Mouse (Mus musculus): ENCODE results near the gene Tmem259. TPM values are rescaled to one million over a fixed set of nuclear protein-coding genes. Genes with fewer than 3 reads are reported as not detected.
A peak's percentile ranks its signal among the peaks of the same experiment; 100 is the strongest.

The Tmem259 gene
- polyA plus RNA-seq, 1 experiment from 2014 or later, result 37.3 TPM

DNA sequence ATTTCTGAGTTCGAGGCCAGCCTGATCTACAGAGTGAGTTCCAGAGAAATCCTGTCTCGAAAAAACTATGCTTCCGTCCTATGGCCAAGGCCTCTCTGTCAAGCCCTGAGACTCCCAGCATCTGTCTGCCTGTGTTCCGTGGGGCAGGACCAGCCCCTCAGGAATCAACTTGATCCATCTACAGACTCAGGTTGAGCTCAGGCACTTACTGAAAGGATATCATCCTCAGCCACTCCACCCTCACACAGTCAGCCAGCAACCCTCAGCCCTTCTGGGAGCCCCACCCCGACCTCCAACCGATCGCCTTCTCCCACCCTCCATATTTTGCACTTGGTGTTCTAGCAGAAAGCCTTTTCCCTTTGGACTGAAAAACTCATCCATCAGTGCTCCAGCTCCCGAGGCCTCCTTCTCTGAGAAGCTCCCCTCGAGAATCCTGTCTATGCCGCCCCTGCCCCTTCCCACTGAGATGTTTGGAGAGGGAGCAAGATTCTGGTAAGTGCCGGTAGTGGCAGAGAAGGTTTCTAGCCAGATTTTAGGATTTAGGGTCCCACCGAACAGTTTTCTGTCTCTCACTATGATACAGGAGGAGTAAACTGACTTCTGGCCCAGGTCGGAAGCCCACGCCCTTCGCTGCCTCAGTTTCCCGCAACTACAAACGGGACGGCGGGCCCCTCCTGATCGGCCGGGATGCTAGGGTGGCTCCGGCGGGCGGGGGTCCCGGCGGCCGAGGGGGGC, 3.8 kb upstream of the Tmem259 start:
- Histone ChIP-seq H3K27ac (no peak overlapping the region), H3K36me3 (ENCODE audit: inconsistent target) (no peaks in the 10 kb centered on the region), H3K79me2 (ENCODE audit: inconsistent target) (peaks cover 9% of the 10 kb centered on the region), H3K4me3 (ENCODE audit: inconsistent target) (no peak overlapping the region)
- WGBS (ENCODE audit: missing documents), result 31% methylated on average over 27 of the region's 27 CpGs

DNA sequence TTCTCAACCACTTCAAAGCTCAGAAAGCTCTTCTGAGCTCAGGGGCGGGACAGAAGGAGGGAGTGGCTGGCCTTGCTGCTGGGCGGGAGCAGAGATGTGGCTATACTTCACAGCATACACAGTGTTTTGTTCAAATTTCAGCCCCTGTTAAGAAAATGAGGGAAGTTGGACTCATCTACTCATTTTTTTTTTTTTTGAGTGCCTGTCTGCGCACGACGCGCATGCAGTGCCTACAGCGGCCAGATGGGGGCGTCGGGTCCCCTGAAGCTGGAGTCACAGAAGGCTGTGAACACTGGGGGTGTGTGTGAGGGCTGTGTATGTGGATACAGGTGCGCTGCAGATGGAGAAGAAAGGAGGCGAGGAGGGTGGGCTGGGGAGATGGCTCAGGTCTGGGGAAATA, 2.8 kb upstream of the Tmem259 start:
- WGBS (ENCODE audit: missing documents), result 2% methylated on average over 11 of the region's 11 CpGs
- H3K4me3 ChIP-seq (ENCODE audit: inconsistent target), result no peak overlapping the region
- peak overlapping the region; percentile 93 for H3K27ac ChIP-seq
- H3K36me3 ChIP-seq (ENCODE audit: inconsistent target), result no peaks in the 10 kb centered on the region
- peaks cover 19% of the 10 kb centered on the region for H3K79me2 ChIP-seq (ENCODE audit: inconsistent target)

DNA sequence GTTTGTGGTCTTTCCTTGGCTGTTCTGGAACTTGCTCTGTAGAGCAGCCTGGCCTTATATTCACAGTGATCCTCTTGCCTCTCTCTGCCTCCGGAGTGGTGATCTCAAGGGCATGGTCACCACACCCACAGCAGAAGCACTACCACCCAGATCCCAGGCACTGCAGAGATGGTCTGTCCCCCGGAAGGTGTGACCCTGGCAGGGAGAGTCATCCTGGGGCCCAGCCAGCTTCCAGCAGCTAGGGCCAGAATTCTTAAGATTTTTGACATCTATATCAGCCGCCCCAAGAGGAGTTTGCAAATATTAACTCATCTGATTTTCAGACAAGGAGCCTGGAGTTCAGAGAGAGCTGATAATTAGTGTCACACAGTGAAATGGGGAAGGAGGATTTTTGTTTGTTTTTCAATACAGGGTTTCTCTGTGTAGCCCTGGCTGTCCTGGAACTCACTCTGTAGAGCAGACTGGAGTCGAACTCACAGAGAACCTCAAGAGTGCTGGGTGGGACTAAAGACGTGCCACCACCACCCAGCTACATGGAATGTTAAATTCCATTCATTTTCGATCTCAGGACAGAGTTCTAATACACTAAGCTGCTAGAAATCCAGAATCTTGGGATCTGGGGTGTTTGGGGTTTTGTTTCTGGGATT, 2.2 kb upstream of the Tmem259 start:
- peak overlapping the region; percentile 93 for H3K27ac ChIP-seq
- H3K36me3 ChIP-seq (ENCODE audit: inconsistent target), result no peaks in the 10 kb centered on the region
- H3K4me3 ChIP-seq (ENCODE audit: inconsistent target), result peak overlapping the region; percentile 55; the same call in 1 of the 2 replicates
- H3K79me2 ChIP-seq (ENCODE audit: inconsistent target), result peaks cover 25% of the 10 kb centered on the region
- WGBS (ENCODE audit: missing documents), result 23% methylated on average over 6 of the region's 6 CpGs

DNA sequence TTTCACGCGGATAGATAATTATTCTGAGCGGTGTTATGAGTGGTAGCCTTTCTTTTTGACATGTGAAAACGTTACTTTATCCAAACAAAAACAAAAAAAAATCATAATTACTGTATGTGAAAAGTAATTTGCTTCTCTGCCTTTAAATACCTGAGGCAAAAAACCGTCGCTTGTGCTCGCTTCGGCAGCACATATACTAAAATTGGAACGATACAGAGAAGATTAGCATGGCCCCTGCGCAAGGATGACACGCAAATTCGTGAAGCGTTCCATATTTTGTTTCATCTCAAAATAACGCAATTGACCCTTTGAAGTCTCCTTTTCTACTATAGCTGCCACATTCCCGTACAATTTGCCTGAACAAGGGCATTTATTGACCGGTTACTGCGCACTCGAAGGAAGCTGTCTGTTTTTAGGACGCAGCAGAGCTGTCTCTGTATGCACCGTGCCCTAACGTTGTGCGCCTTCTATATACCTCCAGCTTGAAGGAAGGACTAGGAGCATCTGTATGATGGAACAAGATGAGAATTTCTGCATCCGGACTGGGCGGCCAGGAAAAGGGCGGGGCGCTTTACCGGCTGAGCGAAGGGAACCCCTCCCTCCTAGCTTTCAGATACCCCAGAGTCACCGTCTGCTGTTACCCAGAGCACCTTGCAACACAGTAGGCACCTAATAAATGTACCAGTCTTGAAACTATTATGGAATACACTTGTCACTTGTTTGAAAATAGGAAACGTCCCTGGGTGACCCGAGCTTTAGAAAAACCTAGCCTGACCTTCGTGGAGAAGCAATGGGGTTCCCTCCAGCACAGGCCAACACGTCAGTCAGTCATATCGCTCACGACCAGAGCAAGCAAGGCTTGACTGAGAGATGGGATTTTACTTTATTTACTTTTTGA, 1.5 kb upstream of the Tmem259 start:
- 4% methylated on average over 32 of the region's 35 CpGs for WGBS (ENCODE audit: missing documents)
- Histone ChIP-seq H3K36me3 (ENCODE audit: inconsistent target) (no peaks in the 10 kb centered on the region), H3K4me3 (ENCODE audit: inconsistent target) (peak overlapping the region; percentile 55), H3K79me2 (ENCODE audit: inconsistent target) (peaks cover 32% of the 10 kb centered on the region), H3K27ac (peak overlapping the region; percentile 93)

- under 1% methylated on average over 20 of the region's 22 CpGs for WGBS (ENCODE audit: missing documents)
- Histone ChIP-seq H3K36me3 (ENCODE audit: inconsistent target) (peaks cover under 1% of the 10 kb centered on the region; the same call in 1 of the 2 replicates), H3K27ac (peak overlapping the region; percentile 93), H3K4me3 (ENCODE audit: inconsistent target) (peak overlapping the region; percentile 55), H3K79me2 (ENCODE audit: inconsistent target) (peaks cover 40% of the 10 kb centered on the region)
Measured at GRCm38 (mm10) chr10:79984871-79985270, 741 bp upstream of the Tmem259 start.

DNA sequence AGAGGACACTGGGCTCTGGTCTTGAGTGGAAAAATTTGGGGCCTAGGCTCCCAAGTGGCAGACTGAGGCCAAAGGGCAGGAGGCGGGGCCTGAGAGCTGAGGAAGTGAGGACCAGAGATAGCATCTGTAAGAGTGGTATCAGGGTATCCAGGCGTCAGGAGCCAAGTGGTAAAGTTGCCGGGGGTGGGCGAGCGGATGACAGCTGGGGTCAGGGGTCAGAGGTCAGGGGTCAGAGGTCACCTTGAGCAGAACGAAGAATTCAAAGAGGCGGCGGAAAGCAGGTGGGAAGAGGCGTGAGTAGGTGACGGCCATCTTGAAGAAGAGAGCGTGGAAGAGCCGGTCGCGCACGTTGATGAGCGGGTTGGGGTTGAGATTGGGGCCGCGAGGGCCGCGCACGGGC, 460 bp downstream of the Tmem259 start:
- H3K27ac ChIP-seq, result peak overlapping the region; percentile 46
- peaks cover 10% of the 10 kb centered on the region; the same call in 1 of the 2 replicates for H3K36me3 ChIP-seq (ENCODE audit: inconsistent target)
- under 1% methylated on average over 21 of the region's 21 CpGs for WGBS (ENCODE audit: missing documents)
- H3K4me3 ChIP-seq (ENCODE audit: inconsistent target), result peak overlapping the region; percentile 74
- peaks cover 51% of the 10 kb centered on the region for H3K79me2 ChIP-seq (ENCODE audit: inconsistent target)

GRCm38 (mm10) chr10:79983205-79983604, 925 bp downstream of the Tmem259 start:
- Histone ChIP-seq H3K36me3 (ENCODE audit: inconsistent target) (peaks cover 13% of the 10 kb centered on the region; the same call in 1 of the 2 replicates), H3K79me2 (ENCODE audit: inconsistent target) (peaks cover 51% of the 10 kb centered on the region), H3K4me3 (ENCODE audit: inconsistent target) (peak overlapping the region; percentile 74), H3K27ac (peak overlapping the region; percentile 46)
- 75% methylated on average over 5 of the region's 5 CpGs for WGBS (ENCODE audit: missing documents)

DNA sequence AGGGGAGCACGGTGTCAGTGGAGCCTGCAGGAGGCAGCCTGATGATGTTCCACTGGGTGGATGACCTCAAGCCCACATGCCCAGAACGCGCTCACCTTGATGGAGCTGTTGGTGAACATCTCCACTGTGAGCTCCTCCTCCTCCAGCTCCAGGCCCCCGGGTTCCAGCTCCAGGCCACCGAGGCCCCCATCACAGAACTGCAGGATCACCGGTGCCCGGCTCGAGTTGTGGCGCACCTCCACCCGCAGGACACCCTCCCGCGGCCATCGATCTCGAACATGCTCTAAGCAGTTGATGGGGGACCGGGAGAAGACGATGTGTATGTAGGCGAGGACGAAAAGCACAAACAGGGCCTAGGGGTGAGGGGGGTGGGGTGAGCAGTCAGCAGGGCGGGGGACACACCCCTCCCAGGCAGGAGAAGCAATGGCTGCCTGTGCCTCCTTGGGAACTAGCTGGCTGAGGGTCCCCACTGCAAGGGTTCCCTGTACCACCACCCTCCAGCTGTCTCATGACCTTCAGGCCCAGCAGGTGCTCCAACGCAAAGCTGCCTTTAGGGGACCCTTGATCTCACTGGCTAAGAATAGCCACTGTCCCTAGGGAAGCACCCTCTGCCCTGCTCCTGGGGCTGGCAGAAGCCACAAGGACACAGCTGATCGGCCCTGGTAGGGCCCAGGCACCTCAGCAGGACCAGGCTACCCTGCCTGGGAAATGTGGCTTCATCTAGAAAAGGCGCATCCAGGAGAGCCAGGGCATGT, 4.6 kb downstream of the Tmem259 start:
- H3K36me3 ChIP-seq (ENCODE audit: inconsistent target), result peaks cover 27% of the 10 kb centered on the region; the same call in 1 of the 2 replicates

GRCm38 (mm10) chr10:79978061-79978460, 6.1 kb downstream of the Tmem259 start:
- H3K27ac ChIP-seq, result no peak overlapping the region
- H3K4me3 ChIP-seq (ENCODE audit: inconsistent target), result no peak overlapping the region
- WGBS (ENCODE audit: missing documents), result 92% methylated on average over 19 of the region's 21 CpGs
- peaks cover 27% of the 10 kb centered on the region; the same call in 1 of the 2 replicates for H3K36me3 ChIP-seq (ENCODE audit: inconsistent target)
- peaks cover 44% of the 10 kb centered on the region for H3K79me2 ChIP-seq (ENCODE audit: inconsistent target)

More for the DNA sequence above, 4.6 kb downstream of the Tmem259 start:
- 95% methylated on average over 22 of the region's 22 CpGs for WGBS (ENCODE audit: missing documents)
- Histone ChIP-seq H3K4me3 (ENCODE audit: inconsistent target) (no peak overlapping the region), H3K79me2 (ENCODE audit: inconsistent target) (peaks cover 51% of the 10 kb centered on the region), H3K27ac (no peak overlapping the region)

DNA sequence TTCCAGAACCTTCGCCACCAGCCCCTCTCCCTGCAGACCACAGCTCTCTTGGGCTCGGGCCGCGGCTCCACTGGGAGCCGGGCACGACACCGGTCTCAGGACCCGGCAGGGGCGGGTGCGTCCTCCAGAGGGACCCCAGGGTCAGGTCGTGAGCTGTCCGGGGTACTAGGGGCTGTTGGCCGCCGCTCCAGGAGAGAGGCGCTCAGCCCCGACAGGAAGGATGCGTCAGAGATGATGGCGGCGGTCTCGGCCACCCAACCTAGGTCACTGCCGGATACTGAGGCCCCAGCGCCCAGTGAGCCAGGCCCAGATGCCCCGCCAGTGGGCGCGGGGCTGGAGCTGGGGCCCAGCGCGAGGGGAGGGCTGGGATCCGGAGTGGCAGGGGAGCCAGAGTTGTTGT, 6.8 kb downstream of the Tmem259 start:
- H3K27ac ChIP-seq, result no peak overlapping the region
- H3K36me3 ChIP-seq (ENCODE audit: inconsistent target), result peaks cover 27% of the 10 kb centered on the region; the same call in 1 of the 2 replicates
- peaks cover 36% of the 10 kb centered on the region for H3K79me2 ChIP-seq (ENCODE audit: inconsistent target)
- 96% methylated on average over 16 of the region's 28 CpGs for WGBS (ENCODE audit: missing documents)
- no peak overlapping the region for H3K4me3 ChIP-seq (ENCODE audit: inconsistent target)

- Histone ChIP-seq H3K27ac (no peak overlapping the region), H3K4me3 (ENCODE audit: inconsistent target) (no peak overlapping the region), H3K36me3 (ENCODE audit: inconsistent target) (peaks cover 27% of the 10 kb centered on the region; the same call in 1 of the 2 replicates), H3K79me2 (ENCODE audit: inconsistent target) (peaks cover 30% of the 10 kb centered on the region)
- over 99% methylated on average over 25 of the region's 36 CpGs for WGBS (ENCODE audit: missing documents)
Measured at GRCm38 (mm10) chr10:79976722-79977107, 7.4 kb downstream of the Tmem259 start.

DNA sequence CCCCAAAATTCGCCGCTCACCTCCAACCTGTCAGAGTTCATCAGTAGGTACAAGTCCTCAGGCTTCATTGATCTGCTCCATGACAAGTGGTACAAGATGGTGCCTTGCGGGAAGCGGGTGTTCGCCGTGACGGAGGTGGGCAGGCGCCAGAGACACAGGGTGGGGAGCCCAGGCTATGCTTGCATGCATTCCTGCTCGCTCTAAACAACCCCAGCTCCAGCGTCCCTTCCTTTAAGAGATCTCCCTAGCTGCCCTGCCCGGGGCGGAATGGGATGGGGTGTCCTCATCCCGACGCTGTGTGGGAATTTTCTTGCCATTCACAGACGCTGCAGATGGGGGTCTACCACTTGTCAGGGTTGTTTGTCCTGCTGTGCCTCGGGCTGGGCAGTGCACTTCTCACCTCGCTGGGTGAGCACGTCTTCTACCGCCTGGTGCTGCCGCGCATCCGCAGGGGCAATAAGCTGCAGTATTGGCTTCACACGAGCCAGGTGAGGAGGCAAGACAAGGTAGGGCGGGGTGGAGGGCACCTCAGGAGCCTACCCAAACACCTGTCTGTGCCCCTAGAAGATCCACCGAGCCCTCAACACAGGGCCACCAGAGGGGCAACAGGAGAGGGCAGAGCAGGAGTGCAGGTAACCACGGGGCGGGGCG, 7.9 kb downstream of the Tmem259 start:
- peaks cover 25% of the 10 kb centered on the region for H3K79me2 ChIP-seq (ENCODE audit: inconsistent target)
- WGBS (ENCODE audit: missing documents), result 97% methylated on average over 27 of the region's 28 CpGs
- peaks cover 27% of the 10 kb centered on the region; the same call in 1 of the 2 replicates for H3K36me3 ChIP-seq (ENCODE audit: inconsistent target)
- no peak overlapping the region for H3K4me3 ChIP-seq (ENCODE audit: inconsistent target)
- H3K27ac ChIP-seq, result no peak overlapping the region

DNA sequence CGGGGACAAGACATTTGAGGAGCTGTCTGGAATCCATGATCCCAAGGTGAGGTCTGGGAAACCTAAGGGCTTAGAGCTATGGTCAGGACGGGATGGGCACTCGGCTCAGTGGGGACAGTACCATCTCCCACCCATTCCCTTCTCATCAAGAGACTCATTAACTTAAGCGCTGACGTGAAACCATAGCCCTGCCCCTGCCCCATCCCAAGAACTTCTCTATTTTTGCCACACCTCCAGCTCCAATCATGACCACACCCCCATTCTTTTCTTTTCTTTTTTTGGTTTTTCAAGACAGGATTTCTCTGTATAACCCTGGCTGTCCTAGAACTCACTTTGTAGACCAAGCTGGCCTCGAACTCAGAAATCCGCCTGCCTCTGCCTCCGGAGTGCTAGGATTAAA, 9.5 kb downstream of the Tmem259 start:
- peaks cover 10% of the 10 kb centered on the region for H3K79me2 ChIP-seq (ENCODE audit: inconsistent target)
- peaks cover 24% of the 10 kb centered on the region; the same call in 1 of the 2 replicates for H3K36me3 ChIP-seq (ENCODE audit: inconsistent target)
- H3K4me3 ChIP-seq (ENCODE audit: inconsistent target), result no peak overlapping the region
- peak overlapping the region; percentile 14 for H3K27ac ChIP-seq
- WGBS (ENCODE audit: missing documents), result 84% methylated on average over 6 of the region's 8 CpGs
